Mouse (Mus musculus): ENCODE measurements at regions not wholly inside any gene's neighbourhood (a gene's known extent, or its start where the extent isn't known, plus 50 kb on each side); places are given as distances from the start of the nearest gene placed in this dataset.

DNA sequence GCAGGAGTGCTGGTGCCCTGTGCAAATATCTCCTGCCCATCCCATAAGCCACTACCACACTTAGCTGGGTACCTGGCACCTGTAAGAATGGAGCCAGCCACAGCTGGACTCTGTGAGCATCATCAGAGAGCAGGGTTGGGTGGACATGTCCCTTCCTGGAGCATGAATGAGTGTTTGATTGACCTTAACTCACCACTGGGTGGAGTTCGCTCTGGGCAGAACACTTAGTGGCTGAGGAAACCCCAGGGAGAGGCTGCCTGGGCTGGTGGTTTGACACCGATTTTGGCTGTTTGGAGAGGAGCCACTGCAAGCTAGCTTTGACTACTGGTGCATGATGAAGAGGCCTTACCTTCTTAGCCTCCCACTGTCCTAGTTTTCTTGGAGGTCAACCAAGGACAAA is 208.3 kb upstream of the Rnaseh2b start:
- TF ChIP-seq CHD2 (IDR thresholded peaks at IDR 0.05; ENCODE audit: low read length) (no peak), CTCF (IDR thresholded peaks at IDR 0.05 in 2 of 3, conservative IDR thresholded peaks at IDR 0.05 in 1 of 3; ENCODE audit: control insufficient read depth in 1 of 3, insufficient read depth in 1 of 3, low read depth in 2 of 3, low read length in 3 of 3, poor library complexity in 1 of 3, severe bottlenecking in 1 of 3) (no peak), NELFE (IDR thresholded peaks at IDR 0.05; ENCODE audit: low read depth, low read length) (no peak), UBTF (IDR thresholded peaks at IDR 0.05; ENCODE audit: borderline replicate concordance, insufficient read depth, low read depth, low read length) (no peak), ZKSCAN1 (IDR thresholded peaks at IDR 0.05; ENCODE audit: low read depth, low read length) (no peak), POLR2A (IDR thresholded peaks at IDR 0.05; ENCODE audit: control insufficient read depth in 1 of 2, insufficient read depth in 1 of 2, low read depth in 1 of 2, low read length in 2 of 2, poor library complexity in 1 of 2) (no peak), SMC3 (IDR thresholded peaks at IDR 0.05; ENCODE audit: low read depth, low read length) (no peak), EP300 (IDR thresholded peaks at IDR 0.05; ENCODE audit: low read depth in 1 of 2, low read length in 2 of 2) (no peak), USF2 (IDR thresholded peaks at IDR 0.05; ENCODE audit: borderline replicate concordance in 1 of 2, insufficient read depth in 1 of 2, low read depth in 1 of 2, low read length in 2 of 2) (no peak), MAZ (IDR thresholded peaks at IDR 0.05; ENCODE audit: low read depth, low read length) (no peak)

Measured in MEL (cell line).